ENCODE assay signal across 17 mouse cellular contexts in the genomic region with DNA sequence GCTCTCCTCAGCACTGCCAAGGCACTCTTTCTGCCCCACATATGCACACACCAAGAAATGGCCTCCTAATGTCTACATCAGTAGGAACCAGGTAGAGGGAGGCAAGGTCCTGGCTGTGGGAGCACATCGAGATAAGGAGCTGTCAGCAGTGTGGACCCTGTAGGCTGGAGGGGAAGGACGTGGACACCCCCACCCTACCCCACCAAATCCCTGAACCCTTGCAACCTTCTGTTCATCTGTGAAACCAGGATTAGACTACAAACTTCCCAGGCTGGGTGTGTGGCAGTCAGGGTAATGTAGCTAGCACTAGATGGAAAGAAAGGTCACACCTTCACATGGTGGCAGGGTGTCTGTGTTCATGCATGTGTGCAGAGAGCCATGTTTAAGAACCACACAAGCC. TPM values are rescaled to one million over a fixed set of nuclear protein-coding genes. Genes with fewer than 3 reads are reported as not detected.
DNase-seq lines count a peak whose midpoint lies in the region; ATAC-seq and TF ChIP-seq lines count a peak whose summit lies in the region.
"Had no signal": no experiment of that assay in that cellular context is flagged by ENCODE, and none has a peak within 500 bp of the region (broad histone marks: within the 10 kb centered on the region; RNA-seq: fewer than 3 reads in every experiment).

No protein-coding gene starts in this region.

- ATAC-seq in kidney, embryonic 15.5 days (replicated peaks; ENCODE audit: low FRiP score): no peak
- ATAC-seq in liver, embryonic 13.5 days (ENCODE audit: low read depth): no peak
- no peak for ATAC-seq in liver, postnatal 0 days
- ATAC-seq: forebrain, embryonic 13.5 days; forebrain, embryonic 15.5 days; forebrain, postnatal 0 days had no signal

- TF ChIP-seq EP300 in liver, postnatal 0 days (IDR thresholded peaks at IDR 0.05; ENCODE audit: low read depth): no peak

- no peaks in the 10 kb centered on the region for H3K9me3 ChIP-seq in kidney, embryonic 15.5 days (replicated peaks)
- H3K9me3 ChIP-seq in liver, embryonic 13.5 days (replicated peaks): no peaks in the 10 kb centered on the region
- H3K9me3 ChIP-seq in liver, postnatal 0 days (ENCODE audit: low read length): no peaks in the 10 kb centered on the region
- H3K9me3 ChIP-seq: embryonic facial prominence, embryonic 10.5 days; embryonic facial prominence, embryonic 12.5 days; forebrain, embryonic 13.5 days; forebrain, embryonic 15.5 days had no signal

- peaks cover 66% of the 10 kb centered on the region for H3K36me3 ChIP-seq in kidney, embryonic 15.5 days
- H3K36me3 ChIP-seq in liver, embryonic 13.5 days: peaks cover 51% of the 10 kb centered on the region
- peaks cover 7% of the 10 kb centered on the region; the same call in 1 of the 2 replicates for H3K36me3 ChIP-seq in liver, postnatal 0 days (replicated peaks; ENCODE audit: insufficient read depth, low read length)

- WGBS in kidney, embryonic 15.5 days: 93% methylated on average over 2 of the region's 2 CpGs
- 72% methylated on average over 2 of the region's 2 CpGs for WGBS in liver, embryonic 13.5 days (ENCODE audit: insufficient replicate concordance)
- WGBS in liver, postnatal 0 days (ENCODE audit: insufficient replicate concordance): 57% methylated on average over 2 of the region's 2 CpGs

- H3K4me3 ChIP-seq in kidney, embryonic 15.5 days (replicated peaks): no peak overlapping the region
- H3K4me3 ChIP-seq in liver, embryonic 13.5 days (replicated peaks): no peak overlapping the region
- H3K4me3 ChIP-seq in liver, postnatal 0 days (ENCODE audit: low read depth, low read length): no peak overlapping the region
- H3K4me3 ChIP-seq: embryonic facial prominence, embryonic 10.5 days; embryonic facial prominence, embryonic 12.5 days; forebrain, embryonic 13.5 days; forebrain, embryonic 15.5 days had no signal

- no peak for DNase-seq in kidney, postnatal 10 days
- DNase-seq in liver, embryonic 13.5 days: no peak
- no peak for DNase-seq in liver, postnatal 0 days
- no peak for DNase-seq in lung, postnatal 10 days
- DNase-seq: adrenal gland, adult 2 months; adrenal gland, postnatal 10 days; adrenal gland, postnatal 25 days; cerebellum, adult 11 months; cerebellum, adult 18-20 months; cerebellum, adult 8-10 months; cerebellum, postnatal 36 days; forebrain, postnatal 0 days had no signal

- no peak overlapping the region for H3K9ac ChIP-seq in kidney, embryonic 15.5 days
- H3K9ac ChIP-seq in liver, embryonic 13.5 days: no peak overlapping the region
- no peak overlapping the region for H3K9ac ChIP-seq in liver, postnatal 0 days (replicated peaks)
- H3K9ac ChIP-seq: embryonic facial prominence, embryonic 12.5 days; forebrain, embryonic 13.5 days; forebrain, embryonic 15.5 days; forebrain, postnatal 0 days had no signal

- H3K27me3 ChIP-seq in kidney, embryonic 15.5 days: peaks cover 7% of the 10 kb centered on the region; the same call in 1 of the 2 replicates
- H3K27me3 ChIP-seq in liver, embryonic 13.5 days: no peaks in the 10 kb centered on the region
- H3K27me3 ChIP-seq in liver, postnatal 0 days (ENCODE audit: insufficient read depth, low read length): no peaks in the 10 kb centered on the region
- H3K27me3 ChIP-seq: embryonic facial prominence, embryonic 12.5 days; forebrain, embryonic 13.5 days; forebrain, embryonic 15.5 days had no signal

- no peak overlapping the region for H3K4me2 ChIP-seq in kidney, embryonic 15.5 days
- no peak overlapping the region for H3K4me2 ChIP-seq in liver, embryonic 13.5 days
- no peak overlapping the region for H3K4me2 ChIP-seq in liver, postnatal 0 days (ENCODE audit: low read depth, low read length)
- H3K4me2 ChIP-seq: embryonic facial prominence, embryonic 12.5 days; forebrain, embryonic 13.5 days; forebrain, embryonic 15.5 days had no signal

- H3K4me1 ChIP-seq in kidney, embryonic 15.5 days: peaks cover 38% of the 10 kb centered on the region
- H3K4me1 ChIP-seq in liver, embryonic 13.5 days (replicated peaks): peaks cover 62% of the 10 kb centered on the region
- H3K4me1 ChIP-seq in liver, postnatal 0 days (ENCODE audit: insufficient read depth): 0 out of 2 replicates have a peak, but pooled peaks cover 8% of the 10 kb centered on the region

- TF ChIP-seq CTCF in liver, postnatal 0 days (IDR thresholded peaks at IDR 0.05; ENCODE audit: low read depth): no peak

- 0 out of 2 replicates have a peak overlapping the region, but pooled peaks have one; percentile 30 for H3K27ac ChIP-seq in kidney, embryonic 15.5 days
- H3K27ac ChIP-seq in liver, embryonic 13.5 days: peak overlapping the region; percentile 29; the same call in 1 of the 2 replicates
- no peak overlapping the region for H3K27ac ChIP-seq in liver, postnatal 0 days (ENCODE audit: low read depth)
- H3K27ac ChIP-seq: embryonic facial prominence, embryonic 10.5 days; forebrain, embryonic 13.5 days; forebrain, embryonic 15.5 days had no signal

RNA-seq across cellular contexts. Expression of a gene that starts 10.6 kb away (rescaled TPM):
- polyA plus RNA-seq in kidney, embryonic 15.5 days (2015; fragmentation: Nextera tagmentation; extraction: Ambion mirVana): 297 and 300 TPM in 2 replicates
- 211 and 216 TPM in 2 replicates for polyA plus RNA-seq in liver, embryonic 13.5 days (2015; fragmentation: Nextera tagmentation; extraction: Ambion mirVana)
- polyA plus RNA-seq in liver, postnatal 0 days (2015; fragmentation: Nextera tagmentation; extraction: Ambion mirVana): 101 and 107 TPM in 2 replicates

RNA-seq across cellular contexts. Expression of a gene that starts 44.5 kb away (rescaled TPM):
- 0.10 and 0.27 TPM in 2 replicates for polyA plus RNA-seq in kidney, embryonic 15.5 days (2015; fragmentation: Nextera tagmentation; extraction: Ambion mirVana)
- polyA plus RNA-seq in liver, embryonic 13.5 days (2015; fragmentation: Nextera tagmentation; extraction: Ambion mirVana): 0.06 TPM in 1 of 2 replicates, not detected in the other
- polyA plus RNA-seq in liver, postnatal 0 days (2015; fragmentation: Nextera tagmentation; extraction: Ambion mirVana): 0.06 and 0.34 TPM in 2 replicates
- polyA plus RNA-seq: embryonic facial prominence, embryonic 10.5 days had no signal
